Mouse (Mus musculus): ENCODE measurements at regions not wholly inside any gene's neighbourhood (a gene's known extent, or its start where the extent isn't known, plus 50 kb on each side); places are given as distances from the start of the nearest gene placed in this dataset.
A peak's percentile ranks its signal among the peaks of the same experiment; 100 is the strongest.
"Not testable (repeated sequence)": the region's sequence is repeated elsewhere in the genome, so short reads cannot be mapped to it uniquely, and the experiment has no call there.

DNA sequence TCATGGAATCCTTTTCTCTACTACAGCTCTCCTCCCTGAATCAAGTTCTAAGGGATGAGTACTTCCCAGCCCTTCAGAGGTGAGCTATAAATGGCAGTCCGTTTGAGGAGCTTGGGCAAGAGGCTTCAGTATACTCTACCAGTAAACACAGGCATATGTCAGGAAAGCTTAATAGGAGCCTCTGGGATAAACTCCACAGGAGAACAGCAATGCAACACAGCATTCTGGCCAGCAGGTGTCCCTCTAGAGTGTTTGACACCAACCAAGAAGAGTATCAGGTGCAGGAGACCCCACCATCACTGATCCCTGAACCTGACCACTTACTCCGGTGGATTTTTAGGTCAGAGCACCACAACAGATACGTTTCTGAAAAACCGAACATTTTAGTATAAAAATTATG is 178.0 kb upstream of the Klf14 start:
- 59% methylated on average over 4 of the region's 4 CpGs for WGBS
- H3K4me3 ChIP-seq (ENCODE audit: low read depth, low read length): no peak overlapping the region
- no peak overlapping the region for H3K4me2 ChIP-seq (ENCODE audit: low read depth, low read length, poor library complexity, severe bottlenecking)
- no peaks in the 10 kb centered on the region for H3K9me3 ChIP-seq (ENCODE audit: low read length)
- no peak overlapping the region for H3K9ac ChIP-seq (replicated peaks; ENCODE audit: low read length, poor library complexity, severe bottlenecking)
- DNase-seq (ENCODE audit: low spot score) (peak; percentile 53), ATAC-seq (ENCODE audit: low FRiP score) (no peak)
- H3K27me3 ChIP-seq (ENCODE audit: insufficient read depth, low read length): no peaks in the 10 kb centered on the region
- H3K27ac ChIP-seq (ENCODE audit: low read depth, low read length): no peak overlapping the region
- TF ChIP-seq CTCF (IDR thresholded peaks at IDR 0.05): peak; percentile 70
- H3K4me1 ChIP-seq (ENCODE audit: insufficient read depth, low read length): no peaks in the 10 kb centered on the region
- 0 out of 2 replicates have a peak, but pooled peaks cover 2% of the 10 kb centered on the region for H3K36me3 ChIP-seq (ENCODE audit: insufficient read depth, low read length)

DNA sequence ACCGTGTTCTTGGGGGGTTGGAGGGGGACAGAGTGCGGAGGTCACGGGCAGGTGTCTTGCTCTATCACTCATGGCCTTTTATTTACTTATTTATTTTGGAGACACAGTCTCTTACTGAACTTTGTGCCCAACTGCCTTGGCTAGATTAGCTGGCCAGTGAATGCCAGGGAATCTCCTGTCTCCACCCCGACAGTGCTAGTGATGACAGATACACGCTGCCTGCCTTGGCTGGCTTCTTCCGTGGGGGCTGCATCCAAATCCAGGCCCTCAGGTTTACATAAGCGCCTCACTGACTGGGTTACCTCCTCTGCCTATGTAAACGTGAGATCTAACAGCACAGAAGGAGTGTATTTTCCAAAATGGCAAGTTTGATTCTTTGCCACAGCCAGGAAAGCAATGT is 178.5 kb upstream of the Klf14 start:
- H3K4me1 ChIP-seq (ENCODE audit: insufficient read depth, low read length): no peaks in the 10 kb centered on the region

DNA sequence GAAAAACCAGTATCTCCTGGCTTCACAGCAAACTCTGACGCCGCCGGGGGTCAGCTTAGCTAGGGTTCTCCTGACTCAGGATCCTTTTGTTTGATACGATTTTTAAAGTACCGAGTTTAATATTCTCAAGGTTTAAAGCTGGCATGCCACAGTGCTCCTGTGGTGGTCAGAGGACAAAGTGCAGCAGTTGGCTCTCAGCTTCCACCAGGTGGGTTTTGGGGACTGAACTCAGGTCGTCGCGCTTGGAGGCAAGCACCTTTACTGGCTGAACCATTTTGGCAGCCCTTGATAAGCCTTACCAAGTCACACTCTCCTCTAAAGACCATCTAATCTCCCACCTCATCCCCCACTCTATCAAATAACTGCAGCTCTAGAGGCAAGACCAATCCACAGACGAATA is 181.1 kb upstream of the Klf14 start:
- H3K27me3 ChIP-seq (ENCODE audit: insufficient read depth, low read length): no peaks in the 10 kb centered on the region
- no peak overlapping the region for H3K27ac ChIP-seq (ENCODE audit: low read depth, low read length)
- no peaks in the 10 kb centered on the region for H3K36me3 ChIP-seq (ENCODE audit: insufficient read depth, low read length)
- H3K9me3 ChIP-seq (ENCODE audit: low read length): no peaks in the 10 kb centered on the region
- ATAC-seq (ENCODE audit: low FRiP score) (no peak), DNase-seq (ENCODE audit: low spot score) (no peak)
- 86% methylated on average over 9 of the region's 9 CpGs for WGBS
- H3K4me3 ChIP-seq (ENCODE audit: low read depth, low read length): no peak overlapping the region
- H3K4me1 ChIP-seq (ENCODE audit: insufficient read depth, low read length): no peaks in the 10 kb centered on the region
- H3K4me2 ChIP-seq (ENCODE audit: low read depth, low read length, poor library complexity, severe bottlenecking): no peak overlapping the region
- TF ChIP-seq CTCF (IDR thresholded peaks at IDR 0.05): no peak
- no peak overlapping the region for H3K9ac ChIP-seq (replicated peaks; ENCODE audit: low read length, poor library complexity, severe bottlenecking)

More for the DNA sequence above, 178.5 kb upstream of the Klf14 start:
- H3K4me3 ChIP-seq (ENCODE audit: low read depth, low read length): no peak overlapping the region
- 90% methylated on average over 8 of the region's 8 CpGs for WGBS
- no peak overlapping the region for H3K27ac ChIP-seq (ENCODE audit: low read depth, low read length)
- H3K9me3 ChIP-seq (ENCODE audit: low read length): no peaks in the 10 kb centered on the region
- DNase-seq (ENCODE audit: low spot score) (no peak), ATAC-seq (ENCODE audit: low FRiP score) (no peak)
- no peaks in the 10 kb centered on the region for H3K27me3 ChIP-seq (ENCODE audit: insufficient read depth, low read length)
- no peak overlapping the region for H3K4me2 ChIP-seq (ENCODE audit: low read depth, low read length, poor library complexity, severe bottlenecking)
- no peak for TF ChIP-seq CTCF (IDR thresholded peaks at IDR 0.05)
- H3K36me3 ChIP-seq (ENCODE audit: insufficient read depth, low read length): 0 out of 2 replicates have a peak, but pooled peaks cover 2% of the 10 kb centered on the region
- no peak overlapping the region for H3K9ac ChIP-seq (replicated peaks; ENCODE audit: low read length, poor library complexity, severe bottlenecking)

- DNase-seq (ENCODE audit: low spot score): no peak
- WGBS: 85% methylated on average over 5 of the region's 5 CpGs
These were observed 181.7 kb upstream of the Klf14 start for GRCm38 (mm10) chr6:31140593-31140992.

GRCm38 (mm10) chr6:31141486-31141885 is 182.6 kb upstream of the Klf14 start:
- DNase-seq (ENCODE audit: low spot score): no peak
- no peaks in the 10 kb centered on the region for H3K27me3 ChIP-seq (ENCODE audit: insufficient read depth, low read length)
- no peak overlapping the region for H3K27ac ChIP-seq (ENCODE audit: low read depth, low read length)
- ATAC-seq (ENCODE audit: low FRiP score): no peak
- WGBS: 74% methylated on average over 6 of the region's 6 CpGs
- no peak for TF ChIP-seq CTCF (IDR thresholded peaks at IDR 0.05)
- H3K9ac ChIP-seq (replicated peaks; ENCODE audit: low read length, poor library complexity, severe bottlenecking): no peak overlapping the region
- H3K9me3 ChIP-seq (ENCODE audit: low read length): no peaks in the 10 kb centered on the region
- H3K4me3 ChIP-seq (ENCODE audit: low read depth, low read length): no peak overlapping the region
- no peak overlapping the region for H3K4me2 ChIP-seq (ENCODE audit: low read depth, low read length, poor library complexity, severe bottlenecking)
- no peaks in the 10 kb centered on the region for H3K36me3 ChIP-seq (ENCODE audit: insufficient read depth, low read length)
- H3K4me1 ChIP-seq (ENCODE audit: insufficient read depth, low read length): no peaks in the 10 kb centered on the region

More at GRCm38 (mm10) chr6:31140593-31140992, 181.7 kb upstream of the Klf14 start:
- TF ChIP-seq CTCF (IDR thresholded peaks at IDR 0.05): no peak
- ATAC-seq (ENCODE audit: low FRiP score): no peak
- H3K36me3 ChIP-seq (ENCODE audit: insufficient read depth, low read length): no peaks in the 10 kb centered on the region
- H3K27me3 ChIP-seq (ENCODE audit: insufficient read depth, low read length): no peaks in the 10 kb centered on the region
- H3K4me3 ChIP-seq (ENCODE audit: low read depth, low read length): no peak overlapping the region
- H3K4me1 ChIP-seq (ENCODE audit: insufficient read depth, low read length): no peaks in the 10 kb centered on the region
- H3K4me2 ChIP-seq (ENCODE audit: low read depth, low read length, poor library complexity, severe bottlenecking): no peak overlapping the region
- no peak overlapping the region for H3K9ac ChIP-seq (replicated peaks; ENCODE audit: low read length, poor library complexity, severe bottlenecking)
- no peaks in the 10 kb centered on the region for H3K9me3 ChIP-seq (ENCODE audit: low read length)
- no peak overlapping the region for H3K27ac ChIP-seq (ENCODE audit: low read depth, low read length)

DNA sequence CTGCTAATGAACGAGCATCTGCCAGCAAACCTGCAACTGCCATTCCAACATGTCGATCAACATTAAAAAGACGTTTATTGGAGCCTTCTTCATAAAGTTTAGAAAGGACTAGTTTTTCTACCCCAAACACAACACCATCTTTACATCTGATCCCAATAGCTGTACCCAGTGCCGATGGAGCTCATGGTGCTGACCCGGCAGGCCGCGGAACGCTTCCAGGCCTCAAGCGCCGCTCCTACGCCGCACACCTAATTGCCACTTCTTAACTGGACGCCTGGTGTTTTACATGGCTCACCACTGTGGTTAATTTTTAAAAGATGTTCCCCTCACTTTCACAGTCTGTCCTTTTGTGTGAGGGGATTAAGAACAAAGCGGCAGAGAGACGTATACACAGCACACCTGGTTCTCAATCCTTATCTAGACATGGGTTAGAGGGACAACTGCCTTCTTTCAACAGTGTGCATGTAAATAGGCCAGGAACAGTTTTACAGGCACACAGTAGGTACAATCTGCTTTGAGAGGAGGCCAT is 183.7 kb upstream of the Klf14 start:
- not testable (repeated sequence) for H3K27me3 ChIP-seq (ENCODE audit: insufficient read depth, low read length); H3K4me3 ChIP-seq (ENCODE audit: low read depth, low read length); H3K4me2 ChIP-seq (ENCODE audit: low read depth, low read length, poor library complexity, severe bottlenecking); H3K9ac ChIP-seq (replicated peaks; ENCODE audit: low read length, poor library complexity, severe bottlenecking); H3K9me3 ChIP-seq (ENCODE audit: low read length); DNase-seq (ENCODE audit: low spot score); H3K27ac ChIP-seq (ENCODE audit: low read depth, low read length); H3K36me3 ChIP-seq (ENCODE audit: insufficient read depth, low read length); H3K4me1 ChIP-seq (ENCODE audit: insufficient read depth, low read length); ATAC-seq (ENCODE audit: low FRiP score)
- WGBS: 93% methylated on average over 15 of the region's 15 CpGs
